Mouse (Mus musculus) cerebellum, adult 2 months (tissue): Measurements from ENCODE around the gene Serpinb7.

Source experiments
- CTCF ChIP-seq: fragments of 200-500 bp; IDR thresholded peaks from 2 replicates; pipeline ENCODE4 v1.5.1; 2011; ENCODE audit warnings: low read depth, mild to moderate bottlenecking, control low read depth, low read length, moderate library complexity, borderline replicate concordance; ENCODE audit not compliant: insufficient read depth
- POLR2A ChIP-seq: fragments of 200-500 bp; IDR thresholded peaks from 2 replicates; pipeline ENCODE4 v1.6.1; 2011; ENCODE audit warnings: low read length, control low read depth, borderline replicate concordance; ENCODE audit not compliant: insufficient read depth

- TF ChIP-seq CTCF (no peak), POLR2A (no peak)
These were observed 102.6 kb downstream of the Serpinb7 start for GRCm38 (mm10) chr1:107502025-107502424.
